Mouse (Mus musculus) CH12.LX (cell line): ENCODE results near the gene Rtl1.

Experiments
- CHD2 ChIP-seq: IDR thresholded peaks from 2 replicates; pipeline ENCODE4 v1.6.1; 2011; ENCODE audit warnings: low read length, improper control_type of control experiment
- CTCF ChIP-seq, 2 experiments: IDR thresholded peaks in 1 of 2; conservative IDR thresholded peaks in 1 of 2; 2 replicates each; pipeline ENCODE4 v1.5.1; 2011 to 2012; ENCODE audit warnings: low read depth in 2 of 2, low read length in 2 of 2, improper control_type of control experiment in 1 of 2, inconsistent platforms in 1 of 2, mild to moderate bottlenecking in 1 of 2, moderate library complexity in 1 of 2
- E2F4 ChIP-seq: IDR thresholded peaks from 2 replicates; pipeline ENCODE4 v1.6.1; 2011; ENCODE audit warnings: low read depth, low read length, improper control_type of control experiment; ENCODE audit not compliant: insufficient replicate concordance
- EP300 ChIP-seq: IDR thresholded peaks from 2 replicates; pipeline ENCODE4 v1.6.1; 2011; ENCODE audit warnings: low read length, improper control_type of control experiment
- HCFC1 ChIP-seq: IDR thresholded peaks from 2 replicates; pipeline ENCODE4 v1.6.1; 2012; ENCODE audit warnings: low read depth, mild to moderate bottlenecking, inconsistent platforms, low read length, improper control_type of control experiment
- MAX ChIP-seq: IDR thresholded peaks from 2 replicates; pipeline ENCODE4 v1.6.1; 2011; ENCODE audit warnings: low read length, improper control_type of control experiment
- MAZ ChIP-seq: IDR thresholded peaks from 2 replicates; pipeline ENCODE4 v1.6.1; 2012; ENCODE audit warnings: low read depth, mild to moderate bottlenecking, inconsistent platforms, low read length, improper control_type of control experiment, moderate library complexity
- MEF2A ChIP-seq: IDR thresholded peaks from 2 replicates; pipeline ENCODE4 v1.6.1; 2014; ENCODE audit warnings: low read depth, mild to moderate bottlenecking, inconsistent platforms, low read length, improper control_type of control experiment, borderline replicate concordance
- POLR2A ChIP-seq: IDR thresholded peaks from 2 replicates; pipeline ENCODE4 v1.6.1; 2011; ENCODE audit warnings: low read depth, mild to moderate bottlenecking, improper control_type of control experiment, low read length
- SIN3A ChIP-seq: IDR thresholded peaks from 2 replicates; pipeline ENCODE4 v1.6.1; 2012; ENCODE audit warnings: low read length, improper control_type of control experiment, inconsistent platforms
- TBP ChIP-seq: conservative IDR thresholded peaks from 2 replicates; pipeline ENCODE4 v1.6.1; 2011; ENCODE audit warnings: low read depth, low read length, improper control_type of control experiment
- USF1 ChIP-seq: IDR thresholded peaks from 2 replicates; pipeline ENCODE4 v1.6.1; 2014; ENCODE audit warnings: low read depth, mild to moderate bottlenecking, inconsistent platforms, low read length, improper control_type of control experiment
- ZC3H11A ChIP-seq: IDR thresholded peaks from 2 replicates; pipeline ENCODE4 v1.6.1; 2012; ENCODE audit warnings: low read depth, mild to moderate bottlenecking, inconsistent platforms, low read length, improper control_type of control experiment

- no peak for TF ChIP-seq ZC3H11A
- TF ChIP-seq POLR2A: no peak
- TF ChIP-seq EP300: no peak
- TF ChIP-seq SIN3A: no peak
- no peak for TF ChIP-seq CTCF (conservative IDR thresholded peaks at IDR 0.05 in 1 of 2, IDR thresholded peaks at IDR 0.05 in 1 of 2; ENCODE audit: low read depth in 2 of 2, low read length in 2 of 2)
- TF ChIP-seq MAZ: no peak
- TF ChIP-seq MAX: no peak
- no peak for TF ChIP-seq E2F4
- no peak for TF ChIP-seq TBP
- TF ChIP-seq CHD2: no peak
- no peak for TF ChIP-seq USF1
- TF ChIP-seq MEF2A: no peak
- TF ChIP-seq HCFC1: no peak
These were observed 17.9 kb downstream of the Rtl1 start for GRCm38 (mm10) chr12:109582185-109582584.
